Mouse (Mus musculus) liver, embryonic 14.5 days (tissue): ENCODE data around the gene Baz2b.

ENCODE experiments used
- CTCF ChIP-seq: IDR thresholded peaks from 2 replicates; pipeline ENCODE4 v1.5.1; 2016; ENCODE audit warnings: antibody characterized with exemption, low read depth, control low read depth
- EP300 ChIP-seq: IDR thresholded peaks from 2 replicates; pipeline ENCODE4 v1.6.1; 2016; ENCODE audit warnings: antibody characterized with exemption, low read depth

GRCm38 (mm10) chr2:59862618-59863017, 347.0 kb downstream of the Baz2b start:
- no peak for TF ChIP-seq CTCF
- TF ChIP-seq EP300: no peak
